Mouse (Mus musculus): ENCODE data around the gene Zswim4. TPM values are rescaled to one million over a fixed set of nuclear protein-coding genes. Genes with fewer than 3 reads are reported as not detected.

Gene Zswim4
- polyA plus RNA-seq, 1 experiment from 2014 or later: 11.0 TPM

- H3K4me1 ChIP-seq (replicated peaks; ENCODE audit: insufficient read depth, low read length): peaks cover 54% of the 10 kb centered on the region
- H3K9me3 ChIP-seq (replicated peaks; ENCODE audit: low read length): no peaks in the 10 kb centered on the region
- H3K36me3 ChIP-seq (ENCODE audit: insufficient read depth, low read length): 0 out of 2 replicates have a peak, but pooled peaks cover 8% of the 10 kb centered on the region
These were observed 33.6 kb downstream of the Zswim4 start for GRCm38 (mm10) chr8:84202938-84203917.

GRCm38 (mm10) chr8:84202466-84202865 is 34.4 kb downstream of the Zswim4 start:
- no peaks in the 10 kb centered on the region for H3K27me3 ChIP-seq (ENCODE audit: insufficient read depth, low read length)
- H3K4me2 ChIP-seq (ENCODE audit: low read length): peak overlapping the region; percentile 87
- H3K36me3 ChIP-seq (ENCODE audit: insufficient read depth, low read length): 0 out of 2 replicates have a peak, but pooled peaks cover 8% of the 10 kb centered on the region
- DNase-seq (ENCODE audit: low spot score) (no peak), ATAC-seq (replicated peaks; ENCODE audit: low FRiP score, low read depth) (no peak)
- TF ChIP-seq CTCF (IDR thresholded peaks at IDR 0.05; ENCODE audit: low read depth): no peak
- H3K9ac ChIP-seq (ENCODE audit: low read depth, low read length): peak overlapping the region; percentile 70; the same call in 1 of the 2 replicates
- peak overlapping the region; percentile 96 for H3K27ac ChIP-seq
- 48% methylated on average over 9 of the region's 9 CpGs for WGBS
- peak overlapping the region; percentile 66; the same call in 1 of the 2 replicates for H3K4me3 ChIP-seq (replicated peaks; ENCODE audit: low read depth, low read length)
- H3K9me3 ChIP-seq (replicated peaks; ENCODE audit: low read length): no peaks in the 10 kb centered on the region
- H3K4me1 ChIP-seq (replicated peaks; ENCODE audit: insufficient read depth, low read length): peaks cover 53% of the 10 kb centered on the region

More at GRCm38 (mm10) chr8:84202938-84203917, 33.6 kb downstream of the Zswim4 start:
- Histone ChIP-seq H3K4me2 (ENCODE audit: low read length) (peak overlapping the region; percentile 87), H3K4me3 (replicated peaks; ENCODE audit: low read depth, low read length) (peak overlapping the region; percentile 66), H3K27me3 (ENCODE audit: insufficient read depth, low read length) (no peaks in the 10 kb centered on the region), H3K27ac (peak overlapping the region; percentile 96), H3K9ac (ENCODE audit: low read depth, low read length) (peak overlapping the region; percentile 70)
- DNase-seq (ENCODE audit: low spot score): peak; percentile 89
- WGBS: 7% methylated on average over 32 of the region's 34 CpGs
- no peak for TF ChIP-seq CTCF (IDR thresholded peaks at IDR 0.05; ENCODE audit: low read depth)
- ATAC-seq (replicated peaks; ENCODE audit: low FRiP score, low read depth): peak; percentile 27

GRCm38 (mm10) chr8:84201545-84202245 is 35.2 kb downstream of the Zswim4 start:
- 0 out of 2 replicates have a peak, but pooled peaks cover 8% of the 10 kb centered on the region for H3K36me3 ChIP-seq (ENCODE audit: insufficient read depth, low read length)
- peaks cover 46% of the 10 kb centered on the region for H3K4me1 ChIP-seq (replicated peaks; ENCODE audit: insufficient read depth, low read length)
- no peaks in the 10 kb centered on the region for H3K27me3 ChIP-seq (ENCODE audit: insufficient read depth, low read length)
- no peak for TF ChIP-seq CTCF (IDR thresholded peaks at IDR 0.05; ENCODE audit: low read depth)
- ATAC-seq (replicated peaks; ENCODE audit: low FRiP score, low read depth) (no peak), DNase-seq (ENCODE audit: low spot score) (peak; percentile 58)
- peak overlapping the region; percentile 96 for H3K27ac ChIP-seq
- H3K4me3 ChIP-seq (replicated peaks; ENCODE audit: low read depth, low read length): peak overlapping the region; percentile 66
- no peaks in the 10 kb centered on the region for H3K9me3 ChIP-seq (replicated peaks; ENCODE audit: low read length)
- H3K9ac ChIP-seq (ENCODE audit: low read depth, low read length): peak overlapping the region; percentile 80
- peak overlapping the region; percentile 87 for H3K4me2 ChIP-seq (ENCODE audit: low read length)
- WGBS: 40% methylated on average over 15 of the region's 15 CpGs

GRCm38 (mm10) chr8:84200652-84201544 is 36.0 kb downstream of the Zswim4 start:
- H3K36me3 ChIP-seq (ENCODE audit: insufficient read depth, low read length): 0 out of 2 replicates have a peak, but pooled peaks cover 8% of the 10 kb centered on the region
- H3K9me3 ChIP-seq (replicated peaks; ENCODE audit: low read length): no peaks in the 10 kb centered on the region
- peak overlapping the region; percentile 87 for H3K4me2 ChIP-seq (ENCODE audit: low read length)
- ATAC-seq (replicated peaks; ENCODE audit: low FRiP score, low read depth) (0 out of 2 replicates have a peak, but pooled peaks have one; percentile 0), DNase-seq (ENCODE audit: low spot score) (peak; percentile 85)
- WGBS: 3% methylated on average over 64 of the region's 70 CpGs
- peak overlapping the region; percentile 96 for H3K27ac ChIP-seq
- H3K9ac ChIP-seq (ENCODE audit: low read depth, low read length): peak overlapping the region; percentile 80
- H3K27me3 ChIP-seq (ENCODE audit: insufficient read depth, low read length): no peaks in the 10 kb centered on the region
- peaks cover 46% of the 10 kb centered on the region for H3K4me1 ChIP-seq (replicated peaks; ENCODE audit: insufficient read depth, low read length)
- H3K4me3 ChIP-seq (replicated peaks; ENCODE audit: low read depth, low read length): peak overlapping the region; percentile 66
- TF ChIP-seq CTCF (IDR thresholded peaks at IDR 0.05; ENCODE audit: low read depth): no peak

GRCm38 (mm10) chr8:84200126-84200555 is 36.7 kb downstream of the Zswim4 start:
- Histone ChIP-seq H3K27me3 (ENCODE audit: insufficient read depth, low read length) (no peaks in the 10 kb centered on the region), H3K36me3 (ENCODE audit: insufficient read depth, low read length) (0 out of 2 replicates have a peak, but pooled peaks cover 5% of the 10 kb centered on the region), H3K4me2 (ENCODE audit: low read length) (peak overlapping the region; percentile 87), H3K4me3 (replicated peaks; ENCODE audit: low read depth, low read length) (peak overlapping the region; percentile 66), H3K9me3 (replicated peaks; ENCODE audit: low read length) (no peaks in the 10 kb centered on the region), H3K27ac (peak overlapping the region; percentile 96), H3K9ac (ENCODE audit: low read depth, low read length) (peak overlapping the region; percentile 80), H3K4me1 (replicated peaks; ENCODE audit: insufficient read depth, low read length) (peaks cover 46% of the 10 kb centered on the region)
- no peak for TF ChIP-seq CTCF (IDR thresholded peaks at IDR 0.05; ENCODE audit: low read depth)
- no peak for DNase-seq (ENCODE audit: low spot score)
- no peak for ATAC-seq (replicated peaks; ENCODE audit: low FRiP score, low read depth)
- 19% methylated on average over 8 of the region's 8 CpGs for WGBS
